Mouse (Mus musculus) urinary bladder, adult 2 months (tissue): Measurements from ENCODE around the gene Nup98. TPM values are rescaled to one million over a fixed set of nuclear protein-coding genes. Genes with fewer than 3 reads are reported as not detected.

Experiments
- polyA plus RNA-seq: library from polyadenylated mRNA; depleted of rRNA; stranded (reverse); fragments of >200 nt; gene quantifications from 2 replicates; pipeline ENCODE4 v1.2.3, GENCODE M21; 2012; rRNA removed

The Nup98 gene
- polyA plus RNA-seq, 1 experiment: 17.6 TPM

Other genes with a start within 250 kb of the Nup98 start
- 6.7 and 8.9 TPM in 2 replicates for gene Il18bp, start 191.5 kb downstream of the Nup98 start, polyA plus RNA-seq
- gene Rnf121, start 144.7 kb downstream of the Nup98 start, polyA plus RNA-seq: 39.0 and 46.9 TPM in 2 replicates
- 28.4 and 32.1 TPM in 2 replicates for gene Xndc1, start 144.7 kb downstream of the Nup98 start, polyA plus RNA-seq
- gene Xntrpc, start 144.5 kb downstream of the Nup98 start, polyA plus RNA-seq: 1.8 and 2.3 TPM in 2 replicates
- gene Trpc2, start 127.1 kb downstream of the Nup98 start, polyA plus RNA-seq: 0.92 TPM in 1 of 2 replicates, not detected in the other
- 0.06 and 0.16 TPM in 2 replicates for gene Art1, start 108.4 kb downstream of the Nup98 start, polyA plus RNA-seq
- 0.47 and 0.48 TPM in 2 replicates for gene Art5, start 100.7 kb downstream of the Nup98 start, polyA plus RNA-seq
- gene Chrna10, start 93.3 kb downstream of the Nup98 start, polyA plus RNA-seq: 0.03 TPM in 1 of 2 replicates, not detected in the other
- 58.9 and 64.7 TPM in 2 replicates for gene Pgap2, start within 50 bp of the Nup98 start, polyA plus RNA-seq
- gene Rhog, start 45.9 kb upstream of the Nup98 start, polyA plus RNA-seq: 47.2 and 67.2 TPM in 2 replicates
- 89.4 and 107 TPM in 2 replicates for gene Stim1, start 57.6 kb upstream of the Nup98 start, polyA plus RNA-seq
- gene Rrm1, start 231.5 kb upstream of the Nup98 start, polyA plus RNA-seq: 21.9 and 23.9 TPM in 2 replicates